Mouse (Mus musculus) frontal cortex, postnatal 14 days (tissue): ENCODE data around the gene Vezf1.
A peak's percentile ranks its signal among the peaks of the same experiment; 100 is the strongest.
"Not testable (repeated sequence)": the region's sequence is repeated elsewhere in the genome, so short reads cannot be mapped to it uniquely, and the experiment has no call there.

Source experiments
- DNase-seq, 2 experiments: peaks; one replicate each; pipeline ENCODE4 v3.0.0; 2022; ENCODE audit warnings: low spot score in 2 of 2

The Vezf1 gene

DNA sequence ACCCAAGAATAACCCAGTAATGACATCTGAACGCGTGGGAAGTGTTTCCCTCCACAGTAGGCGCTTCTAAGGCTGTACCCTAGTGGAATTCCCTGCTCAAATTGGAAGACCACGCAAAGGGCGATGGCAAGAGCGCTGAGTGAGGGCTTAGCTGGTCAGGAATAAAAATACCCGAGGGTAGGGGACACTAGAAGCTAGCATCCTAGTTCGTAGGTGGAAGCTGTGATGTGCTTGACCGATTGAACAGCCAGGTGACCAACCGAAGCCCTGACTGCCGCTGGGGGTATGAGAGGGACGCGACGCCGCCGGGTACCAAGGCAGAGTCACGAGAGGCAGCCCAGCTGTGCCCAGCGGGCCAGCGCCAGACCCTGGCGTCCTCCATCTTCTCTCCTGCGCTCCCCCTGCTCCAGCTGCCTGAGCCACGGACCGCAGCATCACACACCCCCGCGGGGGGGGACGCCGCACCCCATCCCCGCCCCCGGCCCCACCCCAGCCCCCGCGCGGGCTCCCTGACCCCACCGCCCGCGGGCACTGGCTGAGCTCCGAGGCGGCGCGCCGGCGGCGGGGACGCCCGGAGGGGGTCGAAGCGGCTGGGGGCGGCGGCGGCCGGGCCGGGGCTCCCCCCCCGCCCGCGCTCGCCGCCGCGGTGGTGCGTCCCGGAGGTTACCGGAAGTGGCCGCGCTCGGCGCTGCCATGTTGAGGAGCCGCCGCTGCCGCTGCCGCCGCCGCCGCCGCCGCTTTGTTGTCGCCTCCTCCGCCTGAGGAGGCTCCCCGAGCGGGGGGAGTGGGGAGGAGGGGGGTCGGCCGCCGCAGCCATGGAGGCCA, at the start of gene Vezf1:
TSS of gene Vezf1 (plus strand) at position 694 of the 825 bp plus-strand sequence.
- DNase-seq: peak; percentile 41 to 60

DNA sequence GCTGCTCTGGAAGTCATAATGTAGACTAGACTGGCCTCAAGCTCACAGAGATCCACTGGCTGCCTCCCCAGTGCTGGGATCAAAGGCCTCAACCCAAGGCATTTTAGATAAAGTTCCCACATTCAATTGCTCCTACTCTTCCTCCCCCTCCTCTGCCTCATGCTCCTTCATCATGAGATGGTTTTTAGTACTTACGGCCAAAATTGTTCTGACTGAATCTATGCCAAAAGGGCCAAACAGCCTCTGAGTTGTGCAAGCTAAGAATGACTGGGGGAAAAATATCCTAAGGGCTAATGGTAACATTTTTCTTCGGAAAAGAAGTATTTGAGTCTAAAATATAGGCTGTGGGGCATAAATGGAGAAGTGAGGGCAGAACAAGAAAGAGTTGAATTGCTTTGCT, 44.1 kb upstream of the Vezf1 start:
- no peak for DNase-seq

DNA sequence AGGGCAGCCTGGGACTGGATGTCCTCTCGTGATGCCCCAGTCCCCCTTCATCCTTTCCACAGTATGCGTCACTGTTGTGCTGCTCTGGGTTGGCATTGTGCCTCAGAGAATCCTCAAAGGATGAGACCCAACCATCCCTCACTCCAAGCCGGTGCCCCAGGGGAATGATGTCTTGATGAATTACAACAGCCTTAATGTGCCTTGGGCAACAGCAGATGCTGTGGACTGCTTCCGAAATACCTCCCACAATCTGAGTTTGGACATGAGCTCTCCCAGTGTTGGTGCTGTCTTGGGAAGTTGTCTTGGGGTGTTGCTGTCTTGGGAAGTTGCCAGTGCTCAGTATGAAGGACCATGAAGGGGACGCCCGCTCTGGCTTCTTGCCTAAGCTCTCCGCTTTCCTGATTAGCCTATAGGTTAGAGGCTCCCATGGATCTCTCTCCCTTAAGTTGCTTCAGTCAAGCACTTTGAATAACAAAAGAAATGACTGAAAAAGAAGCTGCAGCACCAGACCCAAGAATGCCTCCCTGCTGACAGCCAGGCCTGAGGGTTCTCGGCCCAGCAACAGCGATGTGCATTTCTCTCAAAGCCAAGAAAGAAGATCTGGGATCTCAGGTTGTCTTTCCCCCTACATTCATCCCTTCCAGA, 40.6 kb upstream of the Vezf1 start:
- DNase-seq: no peak

DNA sequence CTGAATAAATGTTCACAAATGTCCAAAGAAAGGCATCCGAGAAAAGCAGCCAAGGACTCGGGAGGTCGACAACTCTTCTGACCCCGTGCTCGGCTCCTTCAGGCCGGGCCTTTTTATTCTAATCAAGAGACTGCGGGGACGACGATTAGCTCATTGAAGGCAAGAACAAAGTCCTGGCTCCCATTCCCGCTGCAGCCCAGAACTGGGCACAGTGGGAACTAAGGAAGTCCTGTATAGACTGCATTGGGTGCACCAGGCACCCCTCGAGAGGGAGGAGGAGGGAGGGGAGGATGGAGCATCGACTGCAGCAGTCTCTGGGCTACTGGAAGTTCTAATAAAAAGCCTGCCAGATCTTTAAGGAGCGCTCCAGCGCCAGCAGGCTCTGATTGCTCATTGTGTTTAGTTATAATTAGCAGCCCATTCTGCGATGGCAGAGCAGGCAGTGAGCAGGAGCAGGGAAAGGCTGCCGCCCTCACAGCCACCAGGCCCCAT, 39.8 kb upstream of the Vezf1 start:
- no peak for DNase-seq

DNA sequence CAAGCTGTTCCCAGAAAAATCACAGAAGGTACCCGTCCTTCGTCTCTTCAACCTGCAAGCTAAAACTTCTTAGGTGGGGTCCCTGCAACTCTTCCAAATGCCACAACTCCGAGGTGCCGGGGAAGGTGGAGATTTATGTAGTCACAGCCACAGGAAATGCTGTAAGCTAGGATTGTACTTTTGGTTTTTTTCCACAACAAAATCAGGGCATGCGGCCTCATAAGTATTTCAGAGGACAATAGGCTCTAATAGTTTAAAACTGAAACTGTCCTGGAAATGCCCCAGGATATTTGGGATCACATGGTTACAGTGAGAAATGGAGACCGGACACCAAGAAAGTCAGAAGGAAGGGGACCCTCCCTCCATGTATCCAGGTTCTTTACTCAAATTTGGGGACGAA, 37.9 kb upstream of the Vezf1 start:
- no peak for DNase-seq

DNA sequence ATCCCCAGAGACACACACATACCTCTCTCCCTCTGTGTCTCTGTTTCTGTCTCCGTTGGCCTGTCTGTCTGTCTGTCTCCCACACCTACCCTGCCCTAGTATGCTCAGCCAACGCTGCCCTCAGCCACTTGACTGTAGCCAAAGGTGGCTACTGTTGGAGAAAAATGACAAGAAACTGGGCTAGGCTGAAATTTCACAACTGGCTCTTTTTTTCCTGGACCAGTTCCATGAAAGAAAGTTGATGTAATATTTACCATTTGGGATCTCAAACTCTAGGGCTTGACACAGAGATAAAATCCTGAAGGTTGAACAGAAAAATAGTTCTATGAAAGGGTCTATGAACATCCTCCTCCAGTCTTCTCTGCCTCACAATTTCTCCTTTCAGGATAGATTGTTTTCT, 37.2 kb upstream of the Vezf1 start:
- no peak for DNase-seq

DNA sequence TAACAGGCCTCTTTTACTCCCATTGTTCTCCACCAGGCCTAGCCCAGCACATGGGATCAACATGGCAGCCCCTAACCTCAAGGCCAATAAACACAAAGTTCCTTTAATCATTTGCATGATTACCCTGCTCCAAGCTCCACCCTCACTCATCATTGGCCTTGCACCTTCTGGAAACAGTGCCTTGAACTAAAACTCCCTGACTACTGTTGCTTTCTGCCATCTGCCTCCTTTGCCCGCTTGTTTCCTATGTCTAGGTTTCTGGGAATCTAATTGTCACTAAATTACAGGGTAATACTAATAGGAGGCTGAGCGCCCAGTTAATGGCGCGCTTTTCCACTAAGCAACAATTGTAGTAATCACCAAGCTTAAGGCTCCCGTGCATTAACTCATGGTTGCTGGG, 36.3 kb upstream of the Vezf1 start:
- DNase-seq: no peak

DNA sequence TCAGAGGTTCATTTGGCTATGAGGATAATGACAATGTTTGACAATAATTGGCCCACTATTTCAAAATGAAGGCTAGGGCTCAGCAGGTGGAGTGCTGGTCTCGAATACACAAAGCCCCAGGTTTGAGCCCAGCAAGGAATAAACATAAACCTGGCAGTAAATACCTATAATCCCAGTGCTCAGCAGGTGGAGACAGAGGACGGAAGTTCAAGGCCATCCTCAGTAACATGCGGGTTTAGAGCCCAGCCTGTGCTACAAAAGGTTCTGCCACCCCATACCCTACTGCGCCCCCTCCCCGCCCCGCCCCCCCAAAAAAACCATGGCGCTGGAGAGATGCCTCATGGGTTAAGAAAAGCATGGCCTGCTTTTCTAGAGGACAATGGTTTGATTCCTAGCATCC, 32.1 kb upstream of the Vezf1 start:
- DNase-seq: no peak

DNA sequence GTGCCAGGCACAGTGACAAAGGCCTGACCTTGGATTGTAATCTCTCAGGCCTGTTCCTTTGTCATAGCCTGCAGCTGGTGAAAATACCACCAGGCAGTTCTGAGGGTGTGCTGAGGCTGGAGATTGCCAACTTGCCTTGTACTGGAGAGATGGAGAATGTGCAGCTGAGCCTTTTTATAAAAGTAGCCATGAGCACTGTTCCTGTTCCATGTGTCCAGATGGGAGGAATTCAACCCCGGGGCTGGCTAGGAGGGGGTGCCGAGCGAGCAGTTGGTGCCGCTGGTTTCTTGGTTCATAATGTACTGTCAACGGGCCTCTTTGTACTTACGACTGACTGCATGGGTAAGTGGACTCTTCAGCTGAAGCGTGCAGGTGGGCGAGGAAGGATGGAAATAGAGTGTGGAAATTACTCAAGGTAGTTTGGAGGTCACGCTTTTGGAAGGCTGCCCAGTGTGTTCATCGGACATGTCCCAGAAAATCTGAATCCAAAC, 31.3 kb upstream of the Vezf1 start:
- DNase-seq: no peak

DNA sequence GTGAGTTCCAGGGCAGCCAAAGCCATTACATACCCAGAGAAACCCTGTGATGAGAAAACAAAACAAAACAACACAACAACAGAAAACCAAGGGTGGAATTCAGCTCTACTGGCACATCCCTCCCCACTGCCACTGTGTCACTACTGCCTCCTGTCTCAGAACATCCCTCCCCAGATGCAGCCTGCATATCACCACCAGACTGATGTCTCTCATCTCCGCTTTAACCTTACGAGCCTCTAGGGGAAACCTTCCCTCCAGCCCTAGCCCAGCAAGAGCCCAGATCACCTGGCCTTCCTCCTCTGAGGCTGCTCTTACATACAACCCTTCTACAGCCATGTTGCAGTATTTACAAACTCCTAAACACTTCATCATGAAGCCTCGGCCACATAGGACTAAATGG, 30.7 kb upstream of the Vezf1 start:
- DNase-seq: no peak

DNA sequence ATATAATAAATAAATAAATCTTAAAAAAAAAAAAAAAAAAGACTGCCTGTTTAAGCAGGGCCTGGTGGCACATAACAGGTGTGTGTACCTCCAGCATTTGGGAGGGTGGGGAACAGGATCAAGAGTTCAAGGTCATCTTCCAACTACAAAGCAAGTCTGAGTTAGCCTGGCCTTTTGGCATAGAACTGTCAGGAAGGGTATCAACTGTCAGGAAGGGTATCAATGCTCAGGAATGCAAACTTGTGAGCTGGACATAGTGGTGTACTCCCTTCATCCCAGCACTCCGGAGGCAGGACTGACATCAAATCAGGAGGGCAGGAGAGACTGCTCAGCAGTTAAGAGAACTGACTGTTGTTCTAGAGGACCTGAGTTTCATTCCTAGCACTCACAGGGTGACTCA, 29.0 kb upstream of the Vezf1 start:
- DNase-seq: no peak

DNA sequence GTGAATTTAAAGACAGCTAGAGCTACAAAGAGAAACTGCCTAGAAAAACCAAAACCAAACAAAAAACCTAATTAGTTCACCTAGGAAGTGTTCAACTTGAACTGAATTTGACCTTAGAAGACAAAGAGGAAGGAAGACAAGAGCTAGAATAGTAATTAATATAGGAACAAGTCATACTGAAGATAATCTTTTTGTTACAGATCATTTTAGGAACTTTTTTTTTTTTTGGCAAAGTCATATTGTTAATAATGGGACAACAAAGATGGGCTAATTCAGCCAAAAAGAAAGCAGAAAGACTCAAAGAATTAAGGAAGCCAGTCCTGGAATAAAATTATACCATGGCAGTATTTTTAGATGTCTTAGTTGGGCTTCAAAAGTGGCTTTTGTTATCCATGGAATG, 23.8 kb upstream of the Vezf1 start:
- no peak for DNase-seq

DNA sequence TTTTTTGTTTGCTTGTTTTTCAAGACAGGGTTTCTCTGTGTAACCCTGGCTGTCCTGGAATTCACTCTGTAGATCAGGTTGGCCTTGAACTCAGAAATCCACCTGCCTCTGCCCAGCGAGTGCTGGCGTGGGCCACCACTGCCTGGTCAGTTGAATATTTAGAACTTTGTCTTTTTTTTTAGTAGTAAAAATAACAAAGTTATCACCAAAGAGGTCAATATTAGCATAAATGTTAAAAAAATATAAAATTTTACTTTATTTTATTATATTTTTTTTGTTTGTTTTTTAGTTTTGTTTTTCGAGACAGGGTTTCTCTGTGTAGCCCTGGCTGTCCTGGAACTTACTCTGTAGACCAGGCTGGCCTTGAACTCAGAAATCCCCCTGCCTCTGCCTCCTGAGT, 22.9 kb upstream of the Vezf1 start:
- not testable (repeated sequence) for DNase-seq

DNA sequence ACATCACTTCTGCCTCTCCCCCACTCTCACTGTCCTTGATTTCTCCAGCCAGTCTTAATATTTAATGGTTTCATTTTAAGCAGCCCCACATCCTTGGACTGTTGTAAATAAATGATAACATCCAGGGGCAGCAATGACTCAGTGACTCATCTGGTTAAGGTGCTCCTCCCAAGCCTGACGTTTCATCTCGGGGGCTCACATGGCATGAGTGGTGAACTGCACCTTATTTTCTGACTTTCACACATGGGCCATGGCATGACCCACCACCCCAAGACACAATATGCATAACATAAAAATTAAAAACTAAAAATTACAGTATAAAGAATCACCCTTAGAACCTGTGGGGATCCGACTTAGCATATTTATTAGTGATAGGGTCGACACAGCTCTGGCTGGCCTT, 22.2 kb upstream of the Vezf1 start:
- no peak for DNase-seq

DNA sequence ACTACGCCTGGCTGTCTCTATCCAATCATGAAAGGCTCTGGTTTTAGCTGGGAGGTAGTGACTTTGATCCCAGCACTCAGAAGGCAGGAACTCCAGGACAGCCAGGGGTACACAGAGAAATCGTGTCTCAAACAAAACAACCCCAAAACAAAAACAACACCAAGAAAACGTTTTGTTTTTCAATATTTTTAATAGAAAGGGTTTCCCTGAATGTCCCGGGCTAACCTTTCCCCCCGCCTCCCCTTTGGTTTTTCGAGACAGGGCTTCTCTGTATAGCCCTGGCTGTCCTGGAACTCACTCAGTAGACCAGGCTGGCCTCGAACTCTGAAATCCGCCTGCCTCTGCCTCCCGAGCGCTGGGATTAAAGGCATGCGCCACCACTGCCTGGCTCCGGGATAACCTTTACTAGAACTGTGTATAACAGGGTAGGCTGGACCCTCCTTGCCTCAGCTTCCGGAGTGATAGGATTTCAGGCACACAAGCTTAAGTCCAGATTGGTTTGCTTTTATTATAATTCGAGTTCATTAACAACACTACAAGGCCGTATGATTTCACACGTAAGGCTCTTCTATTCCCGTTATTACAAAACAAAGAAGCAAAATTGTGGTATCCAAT, 21.6 kb upstream of the Vezf1 start:
- no peak for DNase-seq

DNA sequence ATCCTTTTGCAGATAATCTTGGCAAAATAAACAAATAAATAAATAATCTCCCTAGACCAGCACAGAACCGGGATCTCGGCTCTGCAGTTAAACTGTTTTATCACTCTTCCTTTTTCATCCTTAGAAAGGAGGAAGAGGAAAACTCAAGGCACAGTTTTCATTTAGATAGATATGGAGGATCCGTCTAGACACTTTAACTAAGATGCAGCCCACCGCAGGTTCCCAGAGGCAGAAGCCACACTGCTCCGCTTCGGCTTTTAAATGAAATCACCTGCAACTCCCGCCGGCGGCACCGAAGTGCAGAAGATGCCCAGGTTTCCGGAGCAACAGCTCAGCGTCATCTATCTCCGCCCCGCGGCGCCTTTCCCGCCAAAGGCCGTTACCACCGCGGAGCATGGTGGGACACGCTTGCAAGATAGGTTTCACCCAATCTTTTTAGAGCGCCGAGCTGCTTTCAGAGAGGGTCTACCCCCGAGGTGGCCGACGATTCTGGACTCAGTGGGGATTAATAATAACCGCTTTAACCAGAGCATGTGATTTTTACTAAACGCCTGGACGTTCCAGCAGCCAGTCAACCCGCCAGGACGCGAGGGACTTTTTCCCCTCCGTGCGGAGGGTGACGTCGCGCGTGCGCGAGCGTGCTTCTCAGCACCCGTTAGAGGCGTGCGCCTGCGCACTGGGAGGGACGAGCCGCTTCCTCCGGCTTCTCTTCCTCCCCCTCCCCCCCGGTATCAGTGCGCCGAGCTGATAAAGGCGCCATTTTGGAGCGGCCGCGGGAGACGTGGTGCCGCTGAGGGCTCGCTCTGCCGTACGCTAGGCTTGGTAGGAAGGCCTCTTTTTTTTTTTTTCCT, 20.9 kb upstream of the Vezf1 start, which contains the start of gene Srsf1:
TSS of gene Srsf1 (plus strand) at position 430 of the 851 bp plus-strand sequence.
- peak; percentile 94 to 95 for DNase-seq

DNA sequence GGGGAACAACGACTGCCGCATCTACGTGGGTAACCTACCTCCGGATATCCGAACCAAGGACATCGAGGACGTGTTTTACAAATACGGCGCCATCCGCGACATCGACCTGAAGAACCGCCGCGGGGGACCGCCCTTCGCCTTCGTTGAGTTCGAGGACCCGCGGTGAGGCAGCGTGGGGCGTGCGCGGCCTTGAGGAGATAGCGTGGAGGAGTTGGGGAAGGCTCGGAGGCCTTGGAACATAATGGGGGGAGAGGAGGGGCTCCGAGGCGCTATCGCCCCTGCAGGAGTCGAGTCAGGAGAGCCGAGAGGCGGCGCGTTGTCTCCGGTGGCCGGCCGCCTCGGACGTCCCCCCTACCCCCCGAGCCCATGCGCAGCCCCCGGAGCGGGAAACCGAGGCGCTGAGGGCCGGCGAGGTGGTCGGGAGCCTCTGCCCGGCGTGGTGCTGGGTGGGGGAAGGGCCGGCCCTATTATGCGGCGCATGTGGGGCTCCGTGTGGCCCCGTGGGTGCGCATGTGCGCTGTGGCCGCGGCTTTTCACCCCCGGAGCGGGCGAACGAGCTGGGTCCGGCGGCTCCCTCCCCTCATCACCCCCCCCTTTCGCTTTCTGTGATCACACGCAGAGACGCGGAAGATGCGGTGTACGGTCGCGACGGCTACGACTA, 20.1 kb upstream of the Vezf1 start:
- peak; percentile 59 to 66 for DNase-seq

DNA sequence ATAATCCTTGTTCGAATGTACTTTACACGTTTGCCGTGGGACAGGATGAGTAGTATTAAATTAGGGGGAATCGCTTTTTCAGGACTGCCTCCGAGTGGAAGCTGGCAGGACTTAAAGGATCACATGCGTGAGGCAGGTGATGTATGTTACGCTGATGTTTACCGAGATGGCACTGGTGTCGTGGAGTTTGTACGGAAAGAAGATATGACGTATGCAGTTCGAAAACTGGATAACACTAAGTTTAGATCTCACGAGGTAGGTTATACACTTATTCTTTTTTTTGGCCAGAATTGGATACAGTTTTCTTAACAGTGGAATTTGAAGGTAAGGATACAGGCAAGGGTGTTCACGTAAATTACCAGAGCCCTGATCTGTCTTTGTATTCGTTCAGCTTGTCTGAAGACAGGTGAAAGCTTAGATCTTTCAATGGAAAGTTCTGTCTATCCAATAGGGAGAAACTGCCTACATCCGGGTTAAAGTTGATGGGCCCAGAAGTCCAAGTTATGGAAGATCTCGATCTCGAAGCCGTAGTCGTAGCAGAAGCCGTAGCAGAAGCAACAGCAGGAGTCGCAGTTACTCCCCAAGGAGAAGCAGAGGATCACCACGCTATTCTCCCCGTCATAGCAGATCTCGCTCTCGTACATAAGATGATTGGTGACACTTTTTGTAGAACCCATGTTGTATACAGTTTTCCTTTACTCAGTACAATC, 19.0 kb upstream of the Vezf1 start:
- no peak for DNase-seq

DNA sequence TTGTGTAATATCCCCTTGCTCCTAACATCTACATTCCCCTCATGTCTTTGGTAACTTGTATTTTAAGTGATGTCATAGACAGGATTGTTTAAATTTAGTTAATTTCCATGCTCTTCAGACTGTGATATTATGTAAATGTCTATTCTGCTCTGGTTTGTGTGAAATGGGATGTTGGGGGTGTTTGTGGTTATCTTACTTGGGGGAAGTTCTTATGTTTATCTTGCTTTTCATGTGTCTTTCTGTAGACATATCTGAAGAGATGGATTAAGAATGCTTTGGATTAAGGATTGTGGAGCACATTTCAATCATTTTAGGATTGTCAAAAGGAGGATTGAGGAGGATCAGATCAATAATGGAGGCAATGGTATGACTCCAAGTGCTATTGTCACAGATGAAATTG, 18.3 kb upstream of the Vezf1 start:
- no peak for DNase-seq

DNA sequence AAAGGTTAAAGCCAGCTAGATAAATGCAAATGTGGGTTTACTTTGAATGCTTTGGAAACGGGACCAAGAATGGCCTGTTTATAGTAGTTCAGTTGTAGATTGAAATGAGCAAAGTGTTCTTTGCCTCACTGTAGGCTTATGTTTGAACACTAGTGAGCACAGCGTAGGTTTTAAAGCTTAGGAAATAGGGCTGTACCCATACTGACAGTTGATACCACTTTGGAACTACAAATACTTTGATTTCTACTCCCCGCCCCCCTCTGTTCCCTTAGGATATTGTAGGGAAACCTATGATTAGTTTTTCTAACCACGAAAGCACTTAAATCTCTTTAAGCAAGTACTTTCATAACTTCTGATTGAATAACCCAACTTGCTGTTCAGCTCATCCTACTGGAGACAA, 15.4 kb upstream of the Vezf1 start:
- DNase-seq: no peak

DNA sequence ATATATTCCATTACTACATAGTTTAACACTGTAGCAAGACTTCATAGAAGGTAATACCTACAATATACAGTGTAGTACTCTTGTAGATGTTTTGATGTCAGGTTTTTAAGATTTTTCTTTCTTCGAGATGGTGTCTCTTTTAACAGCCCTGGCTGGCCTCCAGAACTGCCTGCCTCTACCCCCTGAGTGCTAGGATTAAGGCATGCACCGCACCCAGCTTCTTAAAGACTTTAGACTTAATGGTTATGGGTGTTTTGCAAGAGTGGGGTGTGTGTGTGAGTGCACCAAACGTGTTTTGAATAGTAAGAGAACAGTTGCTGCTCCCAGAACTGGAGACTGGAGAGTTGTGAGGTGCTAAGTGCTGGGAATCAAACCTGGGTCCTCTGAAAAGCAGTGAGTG, 14.3 kb upstream of the Vezf1 start:
- no peak for DNase-seq
